Mouse (Mus musculus) E14TG2a.4 (cell line): ENCODE data around the gene Tacc2.
A peak's percentile ranks its signal among the peaks of the same experiment; 100 is the strongest.

Experiments used
- CTCF ChIP-seq: conservative IDR thresholded peaks from 2 replicates; pipeline ENCODE4 v1.5.1; 2014; ENCODE audit warnings: low read length
- NANOG ChIP-seq: IDR thresholded peaks from 2 replicates; pipeline ENCODE4 v1.6.1; 2014; ENCODE audit warnings: borderline replicate concordance, low read length, mixed read lengths
- POU5F1 ChIP-seq: IDR thresholded peaks from 2 replicates; pipeline ENCODE4 v1.6.1; 2014; ENCODE audit warnings: low read length, borderline replicate concordance

GRCm38 (mm10) chr7:130711851-130712250 lies 134.6 kb downstream of the Tacc2 start:
- no peak for TF ChIP-seq CTCF
- peak; percentile 31; the same call in 1 of the 2 replicates for TF ChIP-seq NANOG
- no peak for TF ChIP-seq POU5F1
